Mouse (Mus musculus) liver, embryonic 14.5 days (tissue): Measurements from ENCODE around the gene St6galnac4. TPM values are rescaled to one million over a fixed set of nuclear protein-coding genes. Genes with fewer than 3 reads are reported as not detected.

Experiments used
- ATAC-seq: fragments of 200-750 bp; cut with Nextera tagmentation; 2 replicates; pipeline ENCODE4 v1.8.0; 2017; ENCODE audit warnings: moderate number of reproducible peaks, mild to moderate bottlenecking, moderate library complexity; ENCODE audit not compliant: insufficient read depth
- DNase-seq, 3 experiments: peaks; one replicate each; pipeline ENCODE4 v3.0.0-alpha.2; 2012 to 2013; ENCODE audit warnings: low read depth in 3 of 3, low spot score in 3 of 3
- H3K27ac ChIP-seq: fragments of 300-500 bp; sonication (generic); 2 replicates; pipeline ENCODE4 v1.5.1; 2014; ENCODE audit warnings: moderate library complexity, mild to moderate bottlenecking, control low read depth, inconsistent platforms
- H3K27me3 ChIP-seq: fragments of 300-500 bp; sonication (generic); 2 replicates; pipeline ENCODE4 v1.6.1; 2014; ENCODE audit warnings: mild to moderate bottlenecking, low read length, moderate library complexity; ENCODE audit not compliant: control insufficient read depth, insufficient read depth
- H3K36me3 ChIP-seq: fragments of 300-500 bp; sonication (generic); replicated peaks from 2 replicates; pipeline ENCODE4 v1.6.1; 2014; ENCODE audit warnings: low read depth; ENCODE audit not compliant: control insufficient read depth, insufficient read depth
- H3K4me1 ChIP-seq, 2 experiments: fragments of 200-500 bp in 1 of 2; fragments of 300-500 bp in 1 of 2; sonication (generic) in 1 of 2; replicated peaks; 2 replicates each; pipeline ENCODE4 v1.6.1; 2012 to 2014; ENCODE audit warnings: antibody characterized with exemption in 1 of 2, inconsistent platforms in 1 of 2, low read length in 1 of 2; ENCODE audit not compliant: control insufficient read depth in 2 of 2, insufficient read depth in 2 of 2
- H3K4me2 ChIP-seq: fragments of 300-500 bp; sonication (generic); 2 replicates; pipeline ENCODE4 v1.6.1; 2014; ENCODE audit warnings: low read depth, mild to moderate bottlenecking, control low read depth, moderate library complexity
- H3K4me3 ChIP-seq, 2 experiments: fragments of 200-500 bp in 1 of 2; fragments of 300-500 bp in 1 of 2; sonication (generic) in 1 of 2; 2 replicates each; pipeline ENCODE4 v1.5.1; 2012 to 2014; ENCODE audit warnings: low read depth in 2 of 2, low read length in 2 of 2, mild to moderate bottlenecking in 2 of 2, control low read depth in 1 of 2, inconsistent platforms in 1 of 2, moderate library complexity in 1 of 2; ENCODE audit not compliant: insufficient read depth in 1 of 2
- H3K9ac ChIP-seq: fragments of 300-500 bp; sonication (generic); replicated peaks from 2 replicates; pipeline ENCODE4 v1.6.1; 2014; ENCODE audit warnings: mild to moderate bottlenecking, control low read depth, moderate library complexity
- H3K9me3 ChIP-seq: fragments of 300-500 bp; sonication (generic); 2 replicates; pipeline ENCODE4 v1.6.1; 2016; ENCODE audit warnings: low read length, mixed read lengths; ENCODE audit not compliant: control insufficient read depth
- CTCF ChIP-seq: IDR thresholded peaks from 2 replicates; pipeline ENCODE4 v1.5.1; 2016; ENCODE audit warnings: antibody characterized with exemption, low read depth, control low read depth
- EP300 ChIP-seq: IDR thresholded peaks from 2 replicates; pipeline ENCODE4 v1.6.1; 2016; ENCODE audit warnings: antibody characterized with exemption, low read depth
- WGBS: fragments of 180-500 bp; shearing (Covaris S2); extraction: QIAGEN DNeasy Blood & Tissue Kit; methylation state at CpG from one replicate; pipeline ENCODE4 v1.1.7; 2014; ENCODE audit not compliant: insufficient replicate concordance; 5-methylcytosine and 5-hydroxymethylcytosine counted together
- polyA plus RNA-seq, 2 experiments: library from polyadenylated mRNA; depleted of rRNA in 1 of 2; stranded (reverse) in 1 of 2; unstranded in 1 of 2; fragments of >200 nt; fragmentation: Nextera tagmentation in 1 of 2; extraction: Ambion mirVana in 1 of 2; gene quantifications; 2 replicates each; pipeline versions ENCODE4 v1.2.1 to v1.2.3; 2012 to 2014

Gene St6galnac4
- polyA plus RNA-seq, 2 experiments = 5.4 to 6.2 TPM

DNA sequence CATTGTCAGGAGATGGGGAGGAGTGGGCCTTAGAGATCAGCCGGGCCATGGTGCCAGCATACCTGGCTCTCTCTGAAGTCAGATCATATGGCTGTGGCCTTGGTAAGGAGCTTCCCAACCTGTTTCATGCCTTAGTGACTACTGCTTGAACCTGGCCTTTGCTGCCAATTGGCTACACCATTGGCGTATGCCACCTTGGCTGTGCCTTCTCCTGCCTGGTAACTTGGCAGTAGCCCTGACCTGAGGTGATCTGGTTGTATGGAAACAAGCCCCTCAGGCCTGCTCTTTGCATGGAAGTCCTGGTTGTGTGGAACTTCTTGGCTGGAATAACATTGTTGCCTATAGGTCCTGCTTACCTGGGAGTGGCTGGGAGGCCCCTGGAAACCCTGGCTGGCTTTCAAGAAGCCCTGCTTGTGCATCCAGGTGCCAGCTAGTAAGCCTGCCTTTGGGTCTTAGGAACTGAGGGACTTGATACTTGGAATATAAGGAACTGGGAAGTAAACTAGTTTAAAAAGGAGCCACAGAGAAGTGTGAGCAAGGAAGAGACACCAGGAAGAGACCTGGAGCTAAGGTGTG is 45.5 kb upstream of the St6galnac4 start:
- Histone ChIP-seq H3K27ac (no peak overlapping the region), H3K4me2 (no peak overlapping the region), H3K27me3 (peaks cover 20% of the 10 kb centered on the region), H3K9ac (no peak overlapping the region), H3K4me3 (no peak overlapping the region), H3K9me3 (no peaks in the 10 kb centered on the region), H3K4me1 (0 out of 4 replicates have a peak, but pooled peaks cover 0 to 3% of the 10 kb centered on the region in 2 experiments), H3K36me3 (no peaks in the 10 kb centered on the region)
- WGBS = 82% methylated on average over 2 of the region's 2 CpGs
- no peak for TF ChIP-seq EP300
- no peak for TF ChIP-seq CTCF
- DNase-seq (no peak), ATAC-seq (no peak)

GRCm38 (mm10) chr2:32541986-32542573 is 44.8 kb upstream of the St6galnac4 start:
- Histone ChIP-seq H3K27ac (no peak overlapping the region), H3K4me1 (0 out of 4 replicates have a peak, but pooled peaks cover 0 to 3% of the 10 kb centered on the region in 2 experiments), H3K36me3 (no peaks in the 10 kb centered on the region), H3K27me3 (peaks cover 13% of the 10 kb centered on the region), H3K4me3 (no peak overlapping the region), H3K9me3 (no peaks in the 10 kb centered on the region), H3K9ac (no peak overlapping the region), H3K4me2 (no peak overlapping the region)
- DNase-seq = no peak
- no peak for ATAC-seq
- WGBS = 25% methylated on average over 4 of the region's 4 CpGs
- TF ChIP-seq CTCF (no peak), EP300 (no peak)

DNA sequence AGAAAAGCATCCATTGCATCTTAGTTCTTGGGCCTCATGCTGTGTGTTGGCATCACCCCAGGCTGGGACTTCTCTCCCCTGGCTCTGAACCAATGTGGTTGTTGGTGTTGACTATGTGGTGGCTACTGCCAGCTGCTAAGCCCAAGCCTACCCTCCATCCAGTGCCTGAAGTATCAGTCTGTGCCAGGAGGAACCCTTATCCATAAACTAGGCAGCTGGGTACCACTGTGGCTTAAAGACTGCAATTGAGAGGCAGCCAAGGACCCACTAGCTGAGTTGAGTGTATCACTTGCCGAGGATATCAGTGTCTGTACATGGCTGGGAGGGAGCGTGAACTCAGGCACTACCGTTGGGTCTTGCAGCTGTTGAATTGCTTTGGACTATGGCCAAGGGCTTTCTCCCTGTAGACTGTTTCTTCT is 43.9 kb upstream of the St6galnac4 start:
- DNase-seq (no peak), ATAC-seq (no peak)
- no peak overlapping the region for H3K27ac ChIP-seq
- H3K4me3 ChIP-seq = no peak overlapping the region
- H3K36me3 ChIP-seq = no peaks in the 10 kb centered on the region
- H3K4me2 ChIP-seq = no peak overlapping the region
- H3K9ac ChIP-seq = no peak overlapping the region
- no peaks in the 10 kb centered on the region for H3K9me3 ChIP-seq
- no peaks in the 10 kb centered on the region for H3K4me1 ChIP-seq
- 68% methylated on average over 3 of the region's 3 CpGs for WGBS
- peaks cover 4% of the 10 kb centered on the region; the same call in 1 of the 2 replicates for H3K27me3 ChIP-seq
- TF ChIP-seq CTCF (no peak), EP300 (no peak)

DNA sequence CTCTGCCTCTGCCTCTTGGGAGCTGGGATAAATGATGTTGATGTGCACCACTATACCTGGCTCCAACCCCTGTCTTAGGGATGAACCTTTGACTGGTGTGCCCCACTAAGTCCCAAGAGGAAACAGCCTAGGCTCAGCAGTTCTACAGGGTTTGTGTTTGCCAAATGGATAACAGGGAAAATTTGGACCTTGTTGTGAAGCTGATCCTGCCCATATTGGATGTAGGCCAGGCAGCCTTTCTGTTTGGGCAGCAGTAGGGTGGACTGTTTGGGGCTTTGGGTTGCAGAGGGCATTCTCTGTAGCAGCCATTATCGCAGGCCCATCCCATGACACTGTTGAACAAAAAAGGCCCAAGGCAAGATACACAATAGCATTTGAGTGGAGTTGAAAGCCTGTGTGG is 39.9 kb upstream of the St6galnac4 start:
- no peak overlapping the region for H3K4me3 ChIP-seq
- TF ChIP-seq CTCF (no peak), EP300 (no peak)

GRCm38 (mm10) chr2:32547380-32547779 is 39.5 kb upstream of the St6galnac4 start:
- 79% methylated on average over 5 of the region's 5 CpGs for WGBS
- Histone ChIP-seq H3K27me3 (no peaks in the 10 kb centered on the region), H3K4me3 (no peak overlapping the region), H3K9ac (no peak overlapping the region), H3K36me3 (no peaks in the 10 kb centered on the region), H3K4me1 (0 out of 4 replicates have a peak, but pooled peaks cover 0 to 2% of the 10 kb centered on the region in 2 experiments), H3K9me3 (no peaks in the 10 kb centered on the region), H3K4me2 (no peak overlapping the region), H3K27ac (no peak overlapping the region)
- ATAC-seq = no peak
- DNase-seq = no peak
- no peak for TF ChIP-seq EP300
- no peak for TF ChIP-seq CTCF

More for the DNA sequence above, 39.9 kb upstream of the St6galnac4 start:
- Histone ChIP-seq H3K27me3 (no peaks in the 10 kb centered on the region), H3K4me2 (no peak overlapping the region), H3K4me1 (0 out of 4 replicates have a peak, but pooled peaks cover 0 to 2% of the 10 kb centered on the region in 2 experiments), H3K27ac (no peak overlapping the region), H3K9ac (no peak overlapping the region), H3K36me3 (no peaks in the 10 kb centered on the region), H3K9me3 (no peaks in the 10 kb centered on the region)
- DNase-seq (no peak), ATAC-seq (no peak)
- WGBS = 81% methylated on average over 1 of the region's 1 CpGs
